Mouse (Mus musculus): ENCODE measurements at regions not wholly inside any gene's neighbourhood (a gene's known extent, or its start where the extent isn't known, plus 50 kb on each side); places are given as distances from the start of the nearest gene placed in this dataset.

- DNase-seq (ENCODE audit: low spot score) = no peak
Observed at GRCm38 (mm10) chr15:56604266-56604665, 873.2 kb downstream of the Slc22a22 start.

GRCm38 (mm10) chr15:56592656-56593055 is 884.8 kb downstream of the Slc22a22 start:
- no peak for DNase-seq (ENCODE audit: low spot score)

GRCm38 (mm10) chr15:56580745-56581515 is 896.5 kb downstream of the Slc22a22 start:
- DNase-seq (ENCODE audit: low spot score) = no peak

GRCm38 (mm10) chr15:56563192-56563591 is 914.2 kb downstream of the Slc22a22 start:
- DNase-seq (ENCODE audit: low spot score) = no peak

GRCm38 (mm10) chr15:56562785-56563184 is 914.6 kb downstream of the Slc22a22 start:
- no peak for DNase-seq (ENCODE audit: low spot score)

- no peak for DNase-seq (ENCODE audit: low spot score)
Observed at GRCm38 (mm10) chr15:56562143-56562542, 915.3 kb downstream of the Slc22a22 start.

GRCm38 (mm10) chr15:56554386-56554785 is 923.0 kb downstream of the Slc22a22 start:
- no peak for DNase-seq (ENCODE audit: low spot score)

GRCm38 (mm10) chr15:56553851-56554250 is 923.6 kb downstream of the Slc22a22 start:
- DNase-seq (ENCODE audit: low spot score) = no peak

GRCm38 (mm10) chr15:56531529-56531928 is 945.9 kb downstream of the Slc22a22 start:
- no peak for DNase-seq (ENCODE audit: low spot score)

- no peak for DNase-seq (ENCODE audit: low spot score)
Observed at GRCm38 (mm10) chr15:56518379-56518778, 959.0 kb downstream of the Slc22a22 start.

- no peak for DNase-seq (ENCODE audit: low spot score)
Observed at GRCm38 (mm10) chr15:56516095-56516494, 961.3 kb downstream of the Slc22a22 start.

GRCm38 (mm10) chr15:56498774-56499173 is 978.7 kb downstream of the Slc22a22 start:
- DNase-seq (ENCODE audit: low spot score) = no peak

- no peak for DNase-seq (ENCODE audit: low spot score)
Observed at GRCm38 (mm10) chr15:56497757-56498156, 979.7 kb downstream of the Slc22a22 start.

- DNase-seq (ENCODE audit: low spot score) = no peak
Observed at GRCm38 (mm10) chr15:56496355-56496754, 981.1 kb downstream of the Slc22a22 start.

- DNase-seq (ENCODE audit: low spot score) = no peak
Observed at GRCm38 (mm10) chr15:56485931-56486330, 991.5 kb downstream of the Slc22a22 start.

- DNase-seq (ENCODE audit: low spot score) = no peak
Observed at GRCm38 (mm10) chr15:56484693-56485092, 992.7 kb downstream of the Slc22a22 start.

GRCm38 (mm10) chr15:56479682-56480081 is 997.7 kb downstream of the Slc22a22 start:
- DNase-seq (ENCODE audit: low spot score) = no peak

GRCm38 (mm10) chr15:56479015-56479414 is 998.4 kb downstream of the Slc22a22 start:
- no peak for DNase-seq (ENCODE audit: low spot score)

GRCm38 (mm10) chr15:56473679-56474078 is 1003.7 kb downstream of the Slc22a22 start:
- no peak for DNase-seq (ENCODE audit: low spot score)

GRCm38 (mm10) chr15:56451881-56452280 is 1025.5 kb downstream of the Slc22a22 start:
- DNase-seq (ENCODE audit: low spot score) = no peak

GRCm38 (mm10) chr15:56448015-56448645 is 1029.3 kb downstream of the Slc22a22 start:
- DNase-seq (ENCODE audit: low spot score) = no peak

GRCm38 (mm10) chr15:56440171-56440570 is 1037.3 kb downstream of the Slc22a22 start:
- no peak for DNase-seq (ENCODE audit: low spot score)

GRCm38 (mm10) chr15:56438370-56438769 is 1039.1 kb downstream of the Slc22a22 start:
- DNase-seq (ENCODE audit: low spot score) = no peak

GRCm38 (mm10) chr15:56436131-56436530 is 1041.3 kb downstream of the Slc22a22 start:
- no peak for DNase-seq (ENCODE audit: low spot score)

Measured in T-cell, adult 2 months (primary cell).